In genomic region chr16:41745037-41745436, GRCm38 (mm10) we compare ENCODE assay signal across 7 mouse cellular contexts.
DNase-seq lines count a peak whose midpoint lies in the region.

No protein-coding gene starts in this region.

- no peaks in the 10 kb centered on the region for H3K27me3 ChIP-seq in limb, embryonic 10.5 days (ENCODE audit: low read depth, poor library complexity, severe bottlenecking)

- peak; percentile 1 for DNase-seq in adrenal gland, adult 8-10 months
- peak; percentile 16 for DNase-seq in adrenal gland, postnatal 25 days
- peak; percentile 3 to 10 for DNase-seq in gastrocnemius, adult 8-10 months (ENCODE audit: low spot score in 2 of 2)
- peak; percentile 78 for DNase-seq in kidney, adult 9 months
- DNase-seq in limb, embryonic 10.5 days (ENCODE audit: low spot score) = peak; percentile 30
- peak; percentile 69 for DNase-seq in testis, postnatal 10 days (ENCODE audit: low spot score)
- no peak for DNase-seq in thymus, postnatal 25 days

- H3K4me1 ChIP-seq in limb, embryonic 10.5 days = peaks cover 5% of the 10 kb centered on the region; the same call in 1 of the 2 replicates

- no peak overlapping the region for H3K4me3 ChIP-seq in limb, embryonic 10.5 days

- no peaks in the 10 kb centered on the region for H3K9me3 ChIP-seq in limb, embryonic 10.5 days (replicated peaks)

- no peaks in the 10 kb centered on the region for H3K36me3 ChIP-seq in limb, embryonic 10.5 days

- WGBS in limb, embryonic 10.5 days = 75% methylated on average over 4 of the region's 4 CpGs

- H3K27ac ChIP-seq in limb, embryonic 10.5 days = no peak overlapping the region
